Mouse (Mus musculus) forebrain, embryonic 15.5 days (tissue): ENCODE data around the gene Supt3. TPM values are rescaled to one million over a fixed set of nuclear protein-coding genes. Genes with fewer than 3 reads are reported as not detected.

Experiments used
- ATAC-seq: fragments of 200-750 bp; cut with Nextera tagmentation; replicated peaks from 2 replicates; pipeline ENCODE4 v1.8.0; 2017; ENCODE audit warnings: mild to moderate bottlenecking, moderate TSS enrichment, moderate library complexity
- H3K27ac ChIP-seq: fragments of 300-500 bp; sonication (generic); replicated peaks from 2 replicates; pipeline ENCODE4 v1.5.1; 2015; ENCODE audit warnings: mild to moderate bottlenecking, inconsistent platforms
- H3K27me3 ChIP-seq: fragments of 300-500 bp; sonication (generic); 2 replicates; pipeline ENCODE4 v1.6.1; 2015; ENCODE audit warnings: inconsistent platforms
- H3K36me3 ChIP-seq: fragments of 300-500 bp; sonication (generic); 2 replicates; pipeline ENCODE4 v1.6.1; 2015; ENCODE audit warnings: mild to moderate bottlenecking, inconsistent platforms
- H3K4me1 ChIP-seq: fragments of 300-500 bp; sonication (generic); 2 replicates; pipeline ENCODE4 v1.6.1; 2015; ENCODE audit warnings: inconsistent platforms
- H3K4me2 ChIP-seq: fragments of 300-500 bp; sonication (generic); replicated peaks from 2 replicates; pipeline ENCODE4 v1.6.1; 2015; ENCODE audit warnings: mild to moderate bottlenecking, inconsistent platforms
- H3K4me3 ChIP-seq: fragments of 300-500 bp; sonication (generic); 2 replicates; pipeline ENCODE4 v1.5.1; 2015; ENCODE audit warnings: mild to moderate bottlenecking, inconsistent platforms
- H3K9ac ChIP-seq: fragments of 300-500 bp; sonication (generic); replicated peaks from 2 replicates; pipeline ENCODE4 v1.6.1; 2015; ENCODE audit warnings: mild to moderate bottlenecking, inconsistent platforms
- H3K9me3 ChIP-seq: fragments of 300-500 bp; sonication (generic); 2 replicates; pipeline ENCODE4 v1.6.1; 2016; ENCODE audit warnings: inconsistent platforms
- WGBS: fragments of 180-500 bp; shearing (Covaris S2); methylation state at CpG from one replicate; pipeline ENCODE4 v1.1.7; 2015; ENCODE audit warnings: mixed read lengths; 5-methylcytosine and 5-hydroxymethylcytosine counted together
- polyA plus RNA-seq: library from polyadenylated mRNA; unstranded; fragments of >200 nt; fragmentation: Nextera tagmentation; extraction: Ambion mirVana; gene quantifications from 2 replicates; pipeline ENCODE4 v1.2.1, GENCODE M21; 2015

The Supt3 gene
- polyA plus RNA-seq, 1 experiment from 2014 or later = 19.7 TPM

DNA sequence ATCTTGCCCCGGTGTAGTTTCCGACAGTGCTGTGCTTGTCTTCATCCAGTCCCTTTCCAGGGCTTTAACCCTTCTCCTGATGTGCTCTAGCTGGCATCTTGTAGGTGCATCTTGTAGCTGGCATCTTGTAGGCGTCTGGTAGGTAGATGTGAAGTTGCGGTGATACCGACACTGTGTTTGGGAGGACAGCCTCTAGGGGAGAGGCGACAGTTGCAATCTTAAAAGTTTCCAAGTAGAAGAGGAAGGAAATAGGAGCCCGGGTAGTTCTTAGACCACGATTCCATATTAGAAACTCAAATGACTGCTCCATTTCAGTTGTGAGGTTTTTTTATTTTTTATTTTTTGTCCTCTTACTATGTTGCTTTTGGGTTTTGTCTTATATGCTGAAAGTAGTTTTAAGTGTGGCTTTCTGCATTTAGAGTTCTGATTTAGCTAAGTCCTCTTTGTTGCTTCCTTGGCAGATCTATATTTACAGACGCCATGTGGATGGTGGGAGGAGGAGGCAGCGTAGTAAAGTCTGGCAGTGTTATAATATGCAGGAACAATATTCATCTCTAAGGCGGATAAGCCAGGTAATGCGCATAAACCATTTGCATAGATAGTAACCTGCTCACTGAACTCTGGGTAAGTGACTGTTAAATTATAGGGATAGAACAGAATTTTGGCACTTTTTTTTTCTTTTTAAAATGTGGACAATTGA, 15.4 kb downstream of the Supt3 start:
- no peak overlapping the region for H3K27ac ChIP-seq
- H3K9ac ChIP-seq = no peak overlapping the region
- ATAC-seq = no peak
- H3K4me2 ChIP-seq = no peak overlapping the region
- no peaks in the 10 kb centered on the region for H3K4me1 ChIP-seq
- no peaks in the 10 kb centered on the region for H3K9me3 ChIP-seq
- WGBS = 91% methylated on average over 12 of the region's 12 CpGs
- H3K36me3 ChIP-seq = no peaks in the 10 kb centered on the region
- H3K27me3 ChIP-seq = no peaks in the 10 kb centered on the region
- H3K4me3 ChIP-seq = no peak overlapping the region

- Histone ChIP-seq H3K4me1 (no peaks in the 10 kb centered on the region), H3K36me3 (no peaks in the 10 kb centered on the region), H3K27me3 (no peaks in the 10 kb centered on the region), H3K9me3 (no peaks in the 10 kb centered on the region), H3K4me3 (no peak overlapping the region), H3K9ac (no peak overlapping the region), H3K4me2 (no peak overlapping the region), H3K27ac (no peak overlapping the region)
- no peak for ATAC-seq
- WGBS = 51% methylated on average over 3 of the region's 3 CpGs
These were observed 20.4 kb downstream of the Supt3 start for GRCm38 (mm10) chr17:44797331-44797730.

DNA sequence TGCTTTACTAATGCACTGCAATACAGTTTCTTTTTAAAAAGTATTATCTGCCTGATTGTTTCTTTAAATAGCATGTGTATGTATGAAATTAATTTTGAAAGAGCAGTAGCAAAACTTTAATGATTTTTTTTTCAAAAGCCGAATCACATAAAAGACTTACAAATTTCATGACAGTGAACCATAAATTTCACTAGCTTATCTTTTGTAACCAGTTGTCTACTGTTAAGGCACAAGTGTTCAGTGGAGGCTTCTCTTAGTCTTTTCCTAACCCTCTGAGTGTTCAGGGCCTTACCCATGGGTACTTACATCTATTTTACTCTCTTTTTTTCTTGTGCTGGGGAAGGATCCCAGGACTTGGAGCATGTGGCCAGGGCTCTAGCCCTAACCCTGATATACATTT, 30.1 kb downstream of the Supt3 start:
- Histone ChIP-seq H3K9ac (no peak overlapping the region), H3K9me3 (no peaks in the 10 kb centered on the region), H3K4me1 (no peaks in the 10 kb centered on the region), H3K4me2 (no peak overlapping the region), H3K27ac (no peak overlapping the region), H3K4me3 (no peak overlapping the region), H3K27me3 (no peaks in the 10 kb centered on the region), H3K36me3 (no peaks in the 10 kb centered on the region)
- ATAC-seq = no peak
- 95% methylated on average over 1 of the region's 1 CpGs for WGBS

DNA sequence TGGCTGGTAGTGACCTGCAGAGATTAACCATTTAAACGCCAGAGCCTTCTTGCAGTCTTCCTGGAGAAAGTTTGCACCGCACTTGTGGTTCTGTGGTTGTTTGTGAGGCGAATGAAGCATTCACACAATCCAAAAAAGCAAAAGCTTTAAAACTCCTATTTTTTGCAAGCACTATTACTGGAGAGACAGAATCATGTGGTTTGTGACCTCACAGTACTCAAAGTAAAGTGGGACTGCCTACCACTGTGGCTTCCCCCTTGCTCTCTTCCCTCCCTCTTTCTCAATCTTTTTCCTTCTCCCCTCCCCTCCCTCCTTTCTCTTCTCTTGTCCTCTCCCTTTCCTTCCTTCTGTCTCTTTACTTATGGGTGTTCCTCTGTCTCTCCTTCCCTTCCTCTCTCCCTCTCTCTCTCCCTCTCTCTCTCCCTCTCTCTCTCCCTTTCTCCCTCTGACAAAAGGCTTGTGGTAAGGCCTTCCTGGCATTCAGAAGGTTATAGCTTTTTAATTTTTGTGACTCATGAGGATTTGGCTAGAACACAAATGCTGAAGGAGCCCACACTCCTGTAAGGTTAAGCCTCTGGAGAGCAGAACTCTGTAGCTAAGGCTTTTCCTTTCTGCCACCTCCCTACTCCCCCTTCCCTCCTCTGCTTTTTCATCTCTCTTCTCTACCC, 37.7 kb downstream of the Supt3 start, which contains the start of gene Runx2:
Runx2 (minus strand) TSS at position 290 of the 668 bp plus-strand sequence.
- Histone ChIP-seq H3K4me2 (no peak within 1 kb of the TSS), H3K27ac (no peak within 1 kb of the TSS), H3K36me3 (no peaks in the 10 kb centered on the region), H3K9me3 (no peaks in the 10 kb centered on the region), H3K4me1 (no peaks in the 10 kb centered on the region), H3K9ac (no peak within 1 kb of the TSS), H3K27me3 (no peaks in the 10 kb centered on the region), H3K4me3 (no peak within 1 kb of the TSS)
- ATAC-seq = no peak
- WGBS = 45% methylated on average over 3 of the region's 3 CpGs

- no peak for ATAC-seq
- Histone ChIP-seq H3K4me1 (no peaks in the 10 kb centered on the region), H3K9ac (no peak overlapping the region), H3K4me2 (no peak overlapping the region), H3K27ac (no peak overlapping the region), H3K4me3 (no peak overlapping the region), H3K9me3 (no peaks in the 10 kb centered on the region), H3K27me3 (no peaks in the 10 kb centered on the region), H3K36me3 (no peaks in the 10 kb centered on the region)
- 79% methylated on average over 2 of the region's 2 CpGs for WGBS
These were observed 41.9 kb downstream of the Supt3 start for GRCm38 (mm10) chr17:44818825-44819224.

DNA sequence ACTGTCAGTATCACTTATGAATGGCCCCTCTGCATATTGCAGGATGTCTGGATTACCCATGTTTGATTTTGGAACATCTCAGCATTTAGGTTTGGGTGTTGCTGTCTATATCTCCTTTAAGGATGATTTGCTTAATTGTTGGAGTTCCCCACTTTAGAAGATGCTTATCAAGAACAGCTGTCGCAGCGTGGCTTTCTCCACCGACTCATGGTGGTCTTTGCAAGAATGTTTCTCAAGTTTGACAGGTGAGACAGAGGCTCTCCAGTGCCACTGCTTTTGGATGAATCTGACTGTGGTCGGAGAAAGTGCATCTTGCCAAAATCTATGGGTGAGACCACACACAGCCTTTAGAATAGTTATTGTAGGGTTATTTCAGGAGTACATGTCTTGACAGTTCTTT, 42.9 kb downstream of the Supt3 start:
- no peak overlapping the region for H3K27ac ChIP-seq
- H3K9me3 ChIP-seq = no peaks in the 10 kb centered on the region
- WGBS = 70% methylated on average over 4 of the region's 4 CpGs
- H3K4me1 ChIP-seq = no peaks in the 10 kb centered on the region
- H3K4me3 ChIP-seq = no peak overlapping the region
- H3K36me3 ChIP-seq = no peaks in the 10 kb centered on the region
- no peak overlapping the region for H3K9ac ChIP-seq
- H3K27me3 ChIP-seq = no peaks in the 10 kb centered on the region
- ATAC-seq = no peak
- no peak overlapping the region for H3K4me2 ChIP-seq

- Histone ChIP-seq H3K4me1 (no peaks in the 10 kb centered on the region), H3K4me3 (no peak overlapping the region), H3K9me3 (no peaks in the 10 kb centered on the region), H3K4me2 (no peak overlapping the region), H3K27me3 (no peaks in the 10 kb centered on the region), H3K36me3 (no peaks in the 10 kb centered on the region), H3K27ac (no peak overlapping the region), H3K9ac (no peak overlapping the region)
- no peak for ATAC-seq
- WGBS = 90% methylated on average over 5 of the region's 5 CpGs
These were observed 45.0 kb downstream of the Supt3 start for GRCm38 (mm10) chr17:44821940-44822339.

GRCm38 (mm10) chr17:44827124-44827523, 50.2 kb downstream of the Supt3 start:
- no peak overlapping the region for H3K9ac ChIP-seq
- no peak overlapping the region for H3K4me2 ChIP-seq
- no peak for ATAC-seq
- no peaks in the 10 kb centered on the region for H3K4me1 ChIP-seq
- no peak overlapping the region for H3K4me3 ChIP-seq
- WGBS = 91% methylated on average over 3 of the region's 3 CpGs
- H3K27me3 ChIP-seq = no peaks in the 10 kb centered on the region
- H3K9me3 ChIP-seq = no peaks in the 10 kb centered on the region
- no peaks in the 10 kb centered on the region for H3K36me3 ChIP-seq
- H3K27ac ChIP-seq = no peak overlapping the region

- Histone ChIP-seq H3K4me3 (no peak overlapping the region), H3K27ac (no peak overlapping the region), H3K4me1 (no peaks in the 10 kb centered on the region), H3K9me3 (no peaks in the 10 kb centered on the region), H3K4me2 (no peak overlapping the region), H3K36me3 (no peaks in the 10 kb centered on the region), H3K9ac (no peak overlapping the region), H3K27me3 (no peaks in the 10 kb centered on the region)
- no peak for ATAC-seq
- 85% methylated on average over 4 of the region's 4 CpGs for WGBS
These were observed 51.0 kb downstream of the Supt3 start for GRCm38 (mm10) chr17:44827964-44828363.

- no peak for ATAC-seq
- Histone ChIP-seq H3K9me3 (no peaks in the 10 kb centered on the region), H3K36me3 (no peaks in the 10 kb centered on the region), H3K4me1 (no peaks in the 10 kb centered on the region), H3K9ac (no peak overlapping the region), H3K4me3 (no peak overlapping the region), H3K27ac (no peak overlapping the region), H3K27me3 (no peaks in the 10 kb centered on the region), H3K4me2 (no peak overlapping the region)
- WGBS = 93% methylated on average over 3 of the region's 3 CpGs
These were observed 52.6 kb downstream of the Supt3 start for GRCm38 (mm10) chr17:44829587-44829986.

DNA sequence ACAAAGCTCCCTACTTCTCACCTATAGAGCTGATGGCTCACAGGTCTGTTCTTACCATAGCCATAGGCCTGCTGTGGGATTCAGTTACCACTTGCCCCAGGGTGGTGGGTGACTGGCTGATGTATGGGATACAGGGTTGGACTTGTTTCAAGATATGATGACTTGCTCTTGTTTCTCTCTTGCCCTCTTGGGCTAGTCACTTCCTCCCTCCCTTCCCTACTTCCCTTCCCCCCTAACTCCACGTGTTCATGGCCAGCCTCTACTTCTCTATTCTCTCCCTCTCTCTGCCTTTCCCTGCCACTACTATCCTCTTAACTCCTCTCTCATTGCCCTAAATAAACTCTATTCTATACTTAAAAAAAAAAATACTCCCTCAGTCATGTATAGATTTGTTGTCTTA, 54.2 kb downstream of the Supt3 start:
- Histone ChIP-seq H3K27me3 (no peaks in the 10 kb centered on the region), H3K4me1 (no peaks in the 10 kb centered on the region), H3K36me3 (no peaks in the 10 kb centered on the region), H3K9ac (no peak overlapping the region), H3K27ac (no peak overlapping the region), H3K9me3 (no peaks in the 10 kb centered on the region), H3K4me3 (no peak overlapping the region), H3K4me2 (no peak overlapping the region)
- WGBS = 90% methylated on average over 1 of the region's 1 CpGs
- ATAC-seq = no peak

DNA sequence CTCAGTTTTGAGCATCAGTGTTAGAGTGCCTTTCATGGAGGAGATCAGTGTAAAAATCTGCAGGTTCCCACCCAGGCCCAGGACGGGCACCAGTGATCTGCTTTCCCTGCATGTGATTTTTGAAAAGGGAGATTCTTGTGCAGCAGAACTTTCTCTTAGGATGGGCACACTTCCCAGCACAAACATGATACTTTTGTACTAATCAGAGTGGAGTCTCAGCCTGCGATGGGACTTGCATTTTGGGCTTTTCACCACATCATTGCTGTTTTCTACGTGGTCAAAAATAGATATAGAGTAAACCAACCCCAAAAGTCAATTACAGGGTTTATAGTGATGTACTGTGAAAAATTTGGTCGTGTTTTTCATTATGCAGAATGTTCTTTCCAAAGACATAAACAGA, 65.2 kb downstream of the Supt3 start:
- Histone ChIP-seq H3K4me1 (no peaks in the 10 kb centered on the region), H3K4me3 (no peak overlapping the region), H3K9ac (no peak overlapping the region), H3K36me3 (no peaks in the 10 kb centered on the region), H3K27me3 (no peaks in the 10 kb centered on the region), H3K9me3 (no peaks in the 10 kb centered on the region), H3K4me2 (no peak overlapping the region), H3K27ac (0 out of 2 replicates have a peak overlapping the region, but pooled peaks have one; percentile 23)
- WGBS = 64% methylated on average over 4 of the region's 4 CpGs
- no peak for ATAC-seq

- Histone ChIP-seq H3K9ac (no peak overlapping the region), H3K9me3 (no peaks in the 10 kb centered on the region), H3K27me3 (no peaks in the 10 kb centered on the region), H3K27ac (no peak overlapping the region), H3K36me3 (no peaks in the 10 kb centered on the region), H3K4me1 (no peaks in the 10 kb centered on the region), H3K4me3 (no peak overlapping the region), H3K4me2 (no peak overlapping the region)
- ATAC-seq = no peak
- 94% methylated on average over 6 of the region's 6 CpGs for WGBS
These were observed 86.2 kb downstream of the Supt3 start for GRCm38 (mm10) chr17:44863165-44863564.
